ENCODE assay signal across 8 mouse cellular contexts in genomic region chr17:56287830-56288229, GRCm38 (mm10). TPM values are rescaled to one million over a fixed set of nuclear protein-coding genes. Genes with fewer than 3 reads are reported as not detected.
DNase-seq lines count a peak whose midpoint lies in the region; ATAC-seq lines count a peak whose summit lies in the region.

No protein-coding gene starts in this region.

- peak; percentile 58 to 71 for DNase-seq in spleen, postnatal 4 days (ENCODE audit: low spot score in 2 of 2)
- DNase-seq in spleen, adult 12 weeks (ENCODE audit: low spot score): no peak
- peak; percentile 84 to 85 for DNase-seq in kidney, postnatal 36 days
- no peak for DNase-seq in thymus, postnatal 36 days
- DNase-seq in B cell, adult 2 months: no peak
- DNase-seq in left cerebral cortex, adult 11 months (ENCODE audit: low spot score): no peak

- H3K4me1 ChIP-seq in heart, embryonic 12.5 days (replicated peaks): peaks cover 38% of the 10 kb centered on the region
- peaks cover 8% of the 10 kb centered on the region; the same call in 1 of the 2 replicates for H3K4me1 ChIP-seq in neural tube, embryonic 14.5 days (ENCODE audit: control insufficient read depth, insufficient read depth, low read length)

- peak overlapping the region; percentile 42; the same call in 1 of the 2 replicates for H3K9ac ChIP-seq in heart, embryonic 12.5 days
- H3K9ac ChIP-seq in neural tube, embryonic 14.5 days (replicated peaks; ENCODE audit: low read depth, low read length): no peak overlapping the region

- no peaks in the 10 kb centered on the region for H3K27me3 ChIP-seq in heart, embryonic 12.5 days (replicated peaks)
- H3K27me3 ChIP-seq in neural tube, embryonic 14.5 days (ENCODE audit: control insufficient read depth, insufficient read depth, low read length): no peaks in the 10 kb centered on the region

- H3K4me3 ChIP-seq in heart, embryonic 12.5 days: peak overlapping the region; percentile 17; the same call in 1 of the 2 replicates
- H3K4me3 ChIP-seq in neural tube, embryonic 14.5 days (ENCODE audit: low read depth, low read length): no peak overlapping the region

- no peaks in the 10 kb centered on the region for H3K9me3 ChIP-seq in heart, embryonic 12.5 days (replicated peaks)
- H3K9me3 ChIP-seq in neural tube, embryonic 14.5 days (ENCODE audit: control insufficient read depth, low read length): no peaks in the 10 kb centered on the region

- H3K27ac ChIP-seq in heart, embryonic 12.5 days (ENCODE audit: poor library complexity, severe bottlenecking): peak overlapping the region; percentile 94
- H3K27ac ChIP-seq in neural tube, embryonic 14.5 days (ENCODE audit: low read depth, low read length): no peak overlapping the region

- WGBS in heart, embryonic 12.5 days: 41% methylated on average over 3 of the region's 3 CpGs
- 68% methylated on average over 3 of the region's 3 CpGs for WGBS in neural tube, embryonic 14.5 days

- ATAC-seq in heart, embryonic 12.5 days (ENCODE audit: insufficient number of reproducible peaks, low FRiP score): peak; percentile 63
- no peak for ATAC-seq in neural tube, embryonic 14.5 days (ENCODE audit: low read depth)

- peaks cover 41% of the 10 kb centered on the region for H3K36me3 ChIP-seq in heart, embryonic 12.5 days
- H3K36me3 ChIP-seq in neural tube, embryonic 14.5 days (ENCODE audit: control insufficient read depth, insufficient read depth, low read length): no peaks in the 10 kb centered on the region

- H3K4me2 ChIP-seq in heart, embryonic 12.5 days: peak overlapping the region; percentile 80
- peak overlapping the region; percentile 20; the same call in 1 of the 2 replicates for H3K4me2 ChIP-seq in neural tube, embryonic 14.5 days (ENCODE audit: low read depth, low read length)

RNA-seq across cellular contexts. Expression of gene Plin3, which starts 4.8 kb away (rescaled TPM):
- polyA plus RNA-seq in heart, embryonic 12.5 days (2016; fragmentation: Nextera tagmentation; extraction: Ambion mirVana): 59.1 and 60.0 TPM in 2 replicates
- 6.9 and 13.2 TPM in 2 replicates for polyA plus RNA-seq in neural tube, embryonic 14.5 days (2014; fragmentation: Nextera tagmentation; extraction: Ambion mirVana)

RNA-seq across cellular contexts. Expression of gene Ticam1, which starts 11.2 kb away (rescaled TPM):
- 8.6 and 9.5 TPM in 2 replicates for polyA plus RNA-seq in heart, embryonic 12.5 days (2016; fragmentation: Nextera tagmentation; extraction: Ambion mirVana)
- polyA plus RNA-seq in neural tube, embryonic 14.5 days (2014; fragmentation: Nextera tagmentation; extraction: Ambion mirVana): 0.92 and 1.7 TPM in 2 replicates

RNA-seq across cellular contexts. Expression of gene Arrdc5, which starts 12.3 kb away (rescaled TPM):
- not detected in 2 replicates for polyA plus RNA-seq in heart, embryonic 12.5 days (2016; fragmentation: Nextera tagmentation; extraction: Ambion mirVana)
- polyA plus RNA-seq in neural tube, embryonic 14.5 days (2014; fragmentation: Nextera tagmentation; extraction: Ambion mirVana): not detected in 2 replicates

RNA-seq across cellular contexts. Expression of gene Uhrf1, which starts 15.3 kb away (rescaled TPM):
- 88.4 and 91.2 TPM in 2 replicates for polyA plus RNA-seq in heart, embryonic 12.5 days (2016; fragmentation: Nextera tagmentation; extraction: Ambion mirVana)
- polyA plus RNA-seq in neural tube, embryonic 14.5 days (2014; fragmentation: Nextera tagmentation; extraction: Ambion mirVana): 5.7 and 9.4 TPM in 2 replicates

RNA-seq across cellular contexts. Expression of gene Fem1a, which starts 31.2 kb away (rescaled TPM):
- polyA plus RNA-seq in heart, embryonic 12.5 days (2016; fragmentation: Nextera tagmentation; extraction: Ambion mirVana): 19.5 and 19.9 TPM in 2 replicates
- 20.4 and 23.5 TPM in 2 replicates for polyA plus RNA-seq in neural tube, embryonic 14.5 days (2014; fragmentation: Nextera tagmentation; extraction: Ambion mirVana)

Comparison
In these comparisons a context has a peak if more than half of its experiments do, and no peak if none do; other contexts are left out.
1. DNase-seq: peak in spleen, postnatal 4 days (2 of 2) and kidney, postnatal 36 days (2 of 2); none in spleen, adult 12 weeks (single experiment), thymus, postnatal 36 days (0 of 2), B cell, adult 2 months (0 of 2) and left cerebral cortex, adult 11 months (single experiment).